Mouse (Mus musculus) ovary, postnatal 10 days (tissue): ENCODE results near the gene Brinp2.

ENCODE experiments used
- DNase-seq: peaks from one replicate; pipeline ENCODE4 v3.0.0; 2022; ENCODE audit warnings: low spot score

Brinp2 gene

GRCm38 (mm10) chr1:158295270-158295669, 60.9 kb downstream of the Brinp2 start:
- DNase-seq, result no peak

GRCm38 (mm10) chr1:158285198-158285597, 70.9 kb downstream of the Brinp2 start:
- no peak for DNase-seq

GRCm38 (mm10) chr1:158283869-158284268, 72.3 kb downstream of the Brinp2 start:
- DNase-seq, result no peak

- DNase-seq, result no peak
These were observed 84.1 kb downstream of the Brinp2 start for GRCm38 (mm10) chr1:158272058-158272457.

GRCm38 (mm10) chr1:158267020-158267571, 89.0 kb downstream of the Brinp2 start:
- peak; percentile 4 for DNase-seq

- no peak for DNase-seq
These were observed 89.7 kb downstream of the Brinp2 start for GRCm38 (mm10) chr1:158266293-158267019.

GRCm38 (mm10) chr1:158259516-158260235, 96.5 kb downstream of the Brinp2 start:
- no peak for DNase-seq

- no peak for DNase-seq
These were observed 97.3 kb downstream of the Brinp2 start for GRCm38 (mm10) chr1:158258685-158259292.

- no peak for DNase-seq
These were observed 100.0 kb downstream of the Brinp2 start for GRCm38 (mm10) chr1:158255912-158256680.

GRCm38 (mm10) chr1:158252682-158253222, 103.4 kb downstream of the Brinp2 start:
- DNase-seq, result no peak

- DNase-seq, result no peak
These were observed 107.9 kb downstream of the Brinp2 start for GRCm38 (mm10) chr1:158248266-158248665.

- no peak for DNase-seq
These were observed 109.5 kb downstream of the Brinp2 start for GRCm38 (mm10) chr1:158246476-158247153.

GRCm38 (mm10) chr1:158245486-158245885, 110.6 kb downstream of the Brinp2 start:
- DNase-seq, result no peak

- no peak for DNase-seq
These were observed 112.1 kb downstream of the Brinp2 start for GRCm38 (mm10) chr1:158244016-158244415.

- DNase-seq, result no peak
These were observed 114.1 kb downstream of the Brinp2 start for GRCm38 (mm10) chr1:158241848-158242556.

- no peak for DNase-seq
These were observed 116.3 kb downstream of the Brinp2 start for GRCm38 (mm10) chr1:158239841-158240240.

- no peak for DNase-seq
These were observed 117.4 kb downstream of the Brinp2 start for GRCm38 (mm10) chr1:158238722-158239121.

- DNase-seq, result no peak
These were observed 127.4 kb downstream of the Brinp2 start for GRCm38 (mm10) chr1:158228687-158229224.

GRCm38 (mm10) chr1:158227239-158227638, 128.9 kb downstream of the Brinp2 start:
- no peak for DNase-seq

GRCm38 (mm10) chr1:158226689-158227088, 129.4 kb downstream of the Brinp2 start:
- DNase-seq, result no peak
